Mouse (Mus musculus): ENCODE data around the gene Gys1. TPM values are rescaled to one million over a fixed set of nuclear protein-coding genes. Genes with fewer than 3 reads are reported as not detected.
"Not testable (repeated sequence)": the region's sequence is repeated elsewhere in the genome, so short reads cannot be mapped to it uniquely, and the experiment has no call there.

Gene Gys1
- polyA plus RNA-seq (2015; fragmentation: Nextera tagmentation; extraction: Ambion mirVana) = 21.9 and 23.2 TPM in 2 replicates

GRCm38 (mm10) chr7:45434203-45435015, at the start of gene Gys1:
Gene Gys1, plus strand, starts transcription at chr7:45434844.
- H3K27me3 ChIP-seq = no peaks in the 10 kb centered on the region
- H3K36me3 ChIP-seq = peaks cover 29% of the 10 kb centered on the region
- peak within 1 kb of the TSS; percentile 89 for H3K9ac ChIP-seq
- H3K4me3 ChIP-seq = peak within 1 kb of the TSS; percentile 75
- WGBS = under 1% methylated on average over 45 of the region's 45 CpGs
- no peaks in the 10 kb centered on the region for H3K9me3 ChIP-seq
- peak; percentile 97 for ATAC-seq (ENCODE audit: low FRiP score)
- H3K27ac ChIP-seq = peak within 1 kb of the TSS; percentile 90
- H3K4me1 ChIP-seq (replicated peaks) = peaks cover 56% of the 10 kb centered on the region
- peak within 1 kb of the TSS; percentile 97 for H3K4me2 ChIP-seq

- no peak overlapping the region for H3K4me2 ChIP-seq
- no peaks in the 10 kb centered on the region for H3K4me1 ChIP-seq (replicated peaks)
- no peak overlapping the region for H3K9ac ChIP-seq
- peaks cover 96% of the 10 kb centered on the region for H3K36me3 ChIP-seq
- no peaks in the 10 kb centered on the region for H3K27me3 ChIP-seq
- H3K9me3 ChIP-seq = no peaks in the 10 kb centered on the region
- H3K27ac ChIP-seq = no peak overlapping the region
- no peak overlapping the region for H3K4me3 ChIP-seq
- no peak for ATAC-seq (ENCODE audit: low FRiP score)
- WGBS = 94% methylated on average over 3 of the region's 3 CpGs
These were observed 48.6 kb upstream of the Gys1 start for GRCm38 (mm10) chr7:45386077-45386476.

- ATAC-seq (ENCODE audit: low FRiP score) = peak; percentile 82
- peak overlapping the region; percentile 98 for H3K27ac ChIP-seq
- peak overlapping the region; percentile 72 for H3K4me3 ChIP-seq
- H3K4me2 ChIP-seq = peak overlapping the region; percentile 99
- 0% methylated on average over 16 of the region's 20 CpGs for WGBS
- H3K27me3 ChIP-seq = no peaks in the 10 kb centered on the region
- H3K4me1 ChIP-seq (replicated peaks) = peaks cover 31% of the 10 kb centered on the region
- H3K9me3 ChIP-seq = no peaks in the 10 kb centered on the region
- H3K36me3 ChIP-seq = peaks cover 25% of the 10 kb centered on the region
- peak overlapping the region; percentile 93 for H3K9ac ChIP-seq
These were observed 39.5 kb upstream of the Gys1 start for GRCm38 (mm10) chr7:45395129-45395541.

GRCm38 (mm10) chr7:45395578-45396336, 38.9 kb upstream of the Gys1 start, which contains the start of gene Snrnp70:
Gene Snrnp70, minus strand, starts transcription at chr7:45395742.
- Histone ChIP-seq H3K9ac (peak within 1 kb of the TSS; percentile 93), H3K4me2 (peak within 1 kb of the TSS; percentile 99), H3K4me3 (peak within 1 kb of the TSS; percentile 72), H3K36me3 (peaks cover 19% of the 10 kb centered on the region), H3K27ac (peak within 1 kb of the TSS; percentile 98), H3K9me3 (no peaks in the 10 kb centered on the region), H3K4me1 (replicated peaks) (peaks cover 31% of the 10 kb centered on the region), H3K27me3 (no peaks in the 10 kb centered on the region)
- peak; percentile 97 for ATAC-seq (ENCODE audit: low FRiP score)
- under 1% methylated on average over 60 of the region's 60 CpGs for WGBS

- peak overlapping the region; percentile 72 for H3K4me3 ChIP-seq
- H3K27me3 ChIP-seq, H3K9ac ChIP-seq, H3K9me3 ChIP-seq: not testable (repeated sequence)
- peaks cover 14% of the 10 kb centered on the region for H3K36me3 ChIP-seq
- H3K4me1 ChIP-seq (replicated peaks) = peaks cover 31% of the 10 kb centered on the region
- 4% methylated on average over 3 of the region's 3 CpGs for WGBS
- ATAC-seq (ENCODE audit: low FRiP score) = peak; percentile 23
- H3K4me2 ChIP-seq = peak overlapping the region; percentile 58
- H3K27ac ChIP-seq = peak overlapping the region; percentile 86
These were observed 38.3 kb upstream of the Gys1 start for GRCm38 (mm10) chr7:45396337-45396775.

- peaks cover 10% of the 10 kb centered on the region for H3K36me3 ChIP-seq
- no peak overlapping the region for H3K4me3 ChIP-seq
- no peak for ATAC-seq (ENCODE audit: low FRiP score)
- no peaks in the 10 kb centered on the region for H3K27me3 ChIP-seq
- no peak overlapping the region for H3K4me2 ChIP-seq
- H3K4me1 ChIP-seq (replicated peaks) = peaks cover 30% of the 10 kb centered on the region
- WGBS = 74% methylated on average over 2 of the region's 2 CpGs
- H3K9me3 ChIP-seq = no peaks in the 10 kb centered on the region
- H3K27ac ChIP-seq = no peak overlapping the region
- H3K9ac ChIP-seq = no peak overlapping the region
These were observed 37.9 kb upstream of the Gys1 start for GRCm38 (mm10) chr7:45396787-45397186.

- no peak for ATAC-seq (ENCODE audit: low FRiP score)
- WGBS = 81% methylated on average over 10 of the region's 10 CpGs
- peaks cover 11% of the 10 kb centered on the region for H3K4me1 ChIP-seq (replicated peaks)
- no peak overlapping the region for H3K9ac ChIP-seq
- no peak overlapping the region for H3K4me2 ChIP-seq
- H3K4me3 ChIP-seq = no peak overlapping the region
- H3K27ac ChIP-seq = no peak overlapping the region
- no peaks in the 10 kb centered on the region for H3K36me3 ChIP-seq
- H3K27me3 ChIP-seq = peaks cover 20% of the 10 kb centered on the region
- H3K9me3 ChIP-seq = no peaks in the 10 kb centered on the region
These were observed 33.0 kb upstream of the Gys1 start for GRCm38 (mm10) chr7:45401521-45402085.

GRCm38 (mm10) chr7:45403532-45404261, 30.9 kb upstream of the Gys1 start:
- 44% methylated on average over 6 of the region's 6 CpGs for WGBS
- H3K27me3 ChIP-seq = peaks cover 40% of the 10 kb centered on the region

GRCm38 (mm10) chr7:45405091-45406075, 29.3 kb upstream of the Gys1 start, which contains the start of gene Kcna7:
Gene Kcna7, plus strand, starts transcription at chr7:45405653.
- no peak for ATAC-seq (ENCODE audit: low FRiP score)
- Histone ChIP-seq H3K4me3 (peak within 1 kb of the TSS; percentile 34), H3K27me3 (peaks cover 57% of the 10 kb centered on the region), H3K9me3 (no peaks in the 10 kb centered on the region), H3K36me3 (no peaks in the 10 kb centered on the region), H3K4me2 (peak within 1 kb of the TSS; percentile 51), H3K27ac (no peak within 1 kb of the TSS), H3K9ac (peak within 1 kb of the TSS; percentile 60), H3K4me1 (replicated peaks) (peaks cover 14% of the 10 kb centered on the region)
- 12% methylated on average over 28 of the region's 28 CpGs for WGBS

More at GRCm38 (mm10) chr7:45403532-45404261, 30.9 kb upstream of the Gys1 start:
- H3K36me3 ChIP-seq = no peaks in the 10 kb centered on the region
- no peak overlapping the region for H3K4me3 ChIP-seq
- H3K9ac ChIP-seq = no peak overlapping the region
- no peak for ATAC-seq (ENCODE audit: low FRiP score)
- H3K4me1 ChIP-seq (replicated peaks) = peaks cover 14% of the 10 kb centered on the region
- H3K4me2 ChIP-seq = no peak overlapping the region
- H3K27ac ChIP-seq = no peak overlapping the region
- H3K9me3 ChIP-seq = no peaks in the 10 kb centered on the region

GRCm38 (mm10) chr7:45406157-45407156, 28.2 kb upstream of the Gys1 start:
- peaks cover 14% of the 10 kb centered on the region for H3K4me1 ChIP-seq (replicated peaks)
- peak overlapping the region; percentile 51 for H3K4me2 ChIP-seq
- no peaks in the 10 kb centered on the region for H3K9me3 ChIP-seq
- peak overlapping the region; percentile 34 for H3K4me3 ChIP-seq
- peak overlapping the region; percentile 60 for H3K9ac ChIP-seq
- WGBS = 2% methylated on average over 113 of the region's 114 CpGs
- H3K36me3 ChIP-seq = no peaks in the 10 kb centered on the region
- no peak overlapping the region for H3K27ac ChIP-seq
- H3K27me3 ChIP-seq = peaks cover 68% of the 10 kb centered on the region
- no peak for ATAC-seq (ENCODE audit: low FRiP score)
